ENCODE assay signal across 21 mouse cellular contexts in the genomic region with DNA sequence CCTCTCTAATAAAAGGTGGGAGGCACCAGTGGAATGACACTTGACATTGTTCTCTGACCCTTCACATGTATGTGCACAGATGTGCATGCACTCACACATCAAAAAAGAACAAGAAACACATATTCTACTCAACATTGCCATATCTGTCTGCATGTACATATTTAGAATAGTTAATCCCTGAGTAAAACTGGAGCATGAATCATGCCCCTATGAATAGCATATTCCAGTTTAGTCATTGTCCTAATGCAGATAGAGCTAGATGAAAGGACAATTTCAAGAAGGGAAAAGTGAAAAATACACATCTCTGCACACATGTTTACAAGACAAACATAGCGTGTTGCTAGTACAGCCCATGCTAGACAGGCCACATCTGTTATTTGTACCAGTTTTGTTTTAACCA. TPM values are rescaled to one million over a fixed set of nuclear protein-coding genes. Genes with fewer than 3 reads are reported as not detected.
"Had no signal": no experiment of that assay in that cellular context is flagged by ENCODE, and none has a peak within 500 bp of the region (broad histone marks: within the 10 kb centered on the region; RNA-seq: fewer than 3 reads in every experiment).

No protein-coding gene starts in this region.

- H3K27me3 ChIP-seq: kidney, embryonic 15.5 days; liver, embryonic 13.5 days had no signal

- H3K27ac ChIP-seq: kidney, embryonic 15.5 days; liver, embryonic 13.5 days; stomach, postnatal 0 days had no signal

- H3K4me1 ChIP-seq: kidney, embryonic 15.5 days; liver, embryonic 13.5 days had no signal

- H3K36me3 ChIP-seq: kidney, embryonic 15.5 days; liver, embryonic 13.5 days had no signal

- H3K4me2 ChIP-seq: kidney, embryonic 15.5 days; liver, embryonic 13.5 days; midbrain, embryonic 11.5 days had no signal

- DNase-seq: kidney, adult 11 months; kidney, adult 8-10 months; kidney, postnatal 10 days; kidney, postnatal 36 days; liver, embryonic 13.5 days; lung, adult 2 months; lung, postnatal 14 days; lung, postnatal 4 days; midbrain, embryonic 14.5 days; thymus, postnatal 25 days had no signal

- H3K9ac ChIP-seq: kidney, embryonic 15.5 days; liver, embryonic 13.5 days had no signal

- H3K9me3 ChIP-seq: kidney, embryonic 15.5 days; liver, embryonic 13.5 days had no signal

- H3K4me3 ChIP-seq: kidney, embryonic 15.5 days; liver, embryonic 13.5 days had no signal

RNA-seq across cellular contexts. Expression of gene Sln, which starts 4.6 kb away (rescaled TPM):
- total RNA-seq: left cerebral cortex, adult 18-20 months; left cerebral cortex, postnatal 25 days; liver, adult 2 months; megakaryocyte progenitor cell, adult 5-6 weeks; megakaryocyte-erythroid progenitor cell, adult 5-6 weeks; midbrain, postnatal 0 days had no signal
- polyA plus RNA-seq: liver, adult 2 months; midbrain, embryonic 11.5 days; midbrain, embryonic 14.5 days; small intestine, adult 2 months; stomach, embryonic 14.5 days had no signal
